Mouse (Mus musculus): ENCODE data around the gene Ifna2.

GRCm38 (mm10) chr4:88640704-88641076 is 43.0 kb downstream of the Ifna2 start:
- no peak for TF ChIP-seq FLI1 (IDR thresholded peaks at IDR 0.05; ENCODE audit: low read length)
- no peak for TF ChIP-seq GATA1 (IDR thresholded peaks at IDR 0.05; ENCODE audit: borderline replicate concordance, low read length)
